8 mouse cellular contexts compared by ENCODE assay signal in the genomic region with DNA sequence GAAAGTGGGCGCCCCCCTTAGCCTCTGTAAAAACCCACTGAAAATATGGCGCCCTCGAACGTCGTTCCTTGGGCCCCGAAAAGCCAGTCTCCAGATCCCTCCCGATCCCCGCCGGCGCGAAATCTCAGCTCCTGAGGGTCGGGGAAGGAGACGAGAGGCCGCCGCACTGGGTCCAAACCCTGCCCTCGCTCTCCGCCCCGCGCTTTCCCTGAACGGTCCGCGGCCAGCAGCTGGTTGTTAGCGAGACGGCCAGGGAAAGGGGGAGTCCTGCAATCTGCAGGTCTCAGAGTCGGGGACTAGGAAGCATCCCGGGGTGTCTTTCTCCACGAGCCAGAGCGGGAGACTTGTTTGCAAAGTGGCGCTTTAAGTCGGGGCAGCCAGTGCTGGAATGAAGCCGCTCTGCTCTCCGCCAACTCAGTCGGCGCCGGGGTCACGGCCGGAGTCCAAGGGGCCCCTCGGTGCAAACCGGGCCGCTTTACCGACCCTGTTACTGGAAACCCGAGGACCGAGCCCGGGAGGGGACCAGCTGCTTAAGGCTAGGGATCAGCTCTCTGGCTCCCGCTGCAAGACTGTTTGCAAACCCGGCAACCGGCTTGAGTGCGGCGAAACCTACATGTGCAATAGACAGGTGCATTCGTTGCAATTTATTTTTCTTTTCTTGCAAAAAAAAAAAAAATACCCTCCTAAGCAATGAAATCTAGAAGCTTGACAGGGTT.
DNase-seq lines count a peak whose midpoint lies in the region; ATAC-seq and TF ChIP-seq lines count a peak whose summit lies in the region.

No protein-coding gene starts in this region.

- peak overlapping the region; percentile 74; the same call in 1 of the 2 replicates for H3K27ac ChIP-seq in forebrain, embryonic 12.5 days
- no peak overlapping the region for H3K27ac ChIP-seq in liver, postnatal 0 days (ENCODE audit: low read depth)

- peaks cover 29% of the 10 kb centered on the region for H3K27me3 ChIP-seq in E14TG2a.4 (ENCODE audit: insufficient read depth, low read length)
- peaks cover 34% of the 10 kb centered on the region for H3K27me3 ChIP-seq in forebrain, embryonic 12.5 days
- peaks cover 26% of the 10 kb centered on the region for H3K27me3 ChIP-seq in liver, postnatal 0 days (ENCODE audit: insufficient read depth, low read length)

- no peaks in the 10 kb centered on the region for H3K9me3 ChIP-seq in E14TG2a.4 (ENCODE audit: low read length)
- no peaks in the 10 kb centered on the region for H3K9me3 ChIP-seq in forebrain, embryonic 12.5 days
- no peaks in the 10 kb centered on the region for H3K9me3 ChIP-seq in liver, postnatal 0 days (ENCODE audit: low read length)

- peak overlapping the region; percentile 98 for H3K4me2 ChIP-seq in forebrain, embryonic 12.5 days
- peak overlapping the region; percentile 92 for H3K4me2 ChIP-seq in liver, postnatal 0 days (ENCODE audit: low read depth, low read length)

- peak; percentile 45 for ATAC-seq in forebrain, embryonic 12.5 days (ENCODE audit: low FRiP score)
- no peak for ATAC-seq in liver, postnatal 0 days

- H3K4me1 ChIP-seq in E14TG2a.4 (replicated peaks; ENCODE audit: low read depth, low read length): peaks cover 31% of the 10 kb centered on the region
- H3K4me1 ChIP-seq in forebrain, embryonic 12.5 days: peaks cover 16% of the 10 kb centered on the region
- H3K4me1 ChIP-seq in liver, postnatal 0 days (ENCODE audit: insufficient read depth): no peaks in the 10 kb centered on the region

- no peak for TF ChIP-seq CTCF in E14TG2a.4 (conservative IDR thresholded peaks at IDR 0.05; ENCODE audit: low read length)
- TF ChIP-seq CTCF in liver, postnatal 0 days (IDR thresholded peaks at IDR 0.05; ENCODE audit: low read depth): no peak

- under 1% methylated on average over 50 of the region's 50 CpGs for WGBS in forebrain, embryonic 12.5 days
- under 1% methylated on average over 50 of the region's 50 CpGs for WGBS in liver, postnatal 0 days (ENCODE audit: insufficient replicate concordance)

- intact Hi-C loops in heart, postnatal 10 days (cut with DNase I): loop anchor here (5.0 to 10.0 kb wide), 4 partner anchors 51 to 316 kb away; no protein-coding TSS in a partner anchor

- peak overlapping the region; percentile 78 for H3K9ac ChIP-seq in forebrain, embryonic 12.5 days
- peak overlapping the region; percentile 62 for H3K9ac ChIP-seq in liver, postnatal 0 days (replicated peaks)

- TF ChIP-seq EP300 in liver, postnatal 0 days (IDR thresholded peaks at IDR 0.05; ENCODE audit: low read depth): no peak

- no peaks in the 10 kb centered on the region for H3K36me3 ChIP-seq in E14TG2a.4 (ENCODE audit: insufficient read depth, low read length)
- H3K36me3 ChIP-seq in forebrain, embryonic 12.5 days (replicated peaks): no peaks in the 10 kb centered on the region
- no peaks in the 10 kb centered on the region for H3K36me3 ChIP-seq in liver, postnatal 0 days (replicated peaks; ENCODE audit: insufficient read depth, low read length)

- DNase-seq in adrenal gland, postnatal 4 days (ENCODE audit: low spot score in 2 of 2): peak; percentile 22 to 23
- peak; percentile 67 to 71 for DNase-seq in heart, postnatal 10 days
- DNase-seq in kidney, postnatal 4 days: peak; percentile 65 to 77
- peak; percentile 38 for DNase-seq in liver, postnatal 0 days
- peak; percentile 21 for DNase-seq in retina, postnatal 7 days (ENCODE audit: low read depth, low spot score)
- DNase-seq in spleen, postnatal 14 days (ENCODE audit: low spot score in 2 of 2): no peak

- peak overlapping the region; percentile 93 for H3K4me3 ChIP-seq in E14TG2a.4 (replicated peaks; ENCODE audit: low read length)
- H3K4me3 ChIP-seq in forebrain, embryonic 12.5 days (replicated peaks): peak overlapping the region; percentile 77
- H3K4me3 ChIP-seq in liver, postnatal 0 days (ENCODE audit: low read depth, low read length): peak overlapping the region; percentile 70

Comparison
In these comparisons a context has a peak if more than half of its experiments do, and no peak if none do; other contexts are left out.
1. DNase-seq: peak in adrenal gland, postnatal 4 days (2 of 2), heart, postnatal 10 days (2 of 2), kidney, postnatal 4 days (2 of 2), liver, postnatal 0 days (single experiment) and retina, postnatal 7 days (single experiment); none in spleen, postnatal 14 days (0 of 2).
2. Peak in every context shown above with its lines, with median percentiles within 50 percentile points of each other: H3K4me3 ChIP-seq.